Mouse (Mus musculus) 3134 (cell line): ENCODE results near the gene Uck1.

Experiments
- DNase-seq: peaks from one replicate; pipeline ENCODE4 v3.0.0-alpha.2; 2011; ENCODE audit warnings: low spot score; ENCODE audit not compliant: insufficient read length; ENCODE audit errors: extremely low read depth

Uck1 gene

DNA sequence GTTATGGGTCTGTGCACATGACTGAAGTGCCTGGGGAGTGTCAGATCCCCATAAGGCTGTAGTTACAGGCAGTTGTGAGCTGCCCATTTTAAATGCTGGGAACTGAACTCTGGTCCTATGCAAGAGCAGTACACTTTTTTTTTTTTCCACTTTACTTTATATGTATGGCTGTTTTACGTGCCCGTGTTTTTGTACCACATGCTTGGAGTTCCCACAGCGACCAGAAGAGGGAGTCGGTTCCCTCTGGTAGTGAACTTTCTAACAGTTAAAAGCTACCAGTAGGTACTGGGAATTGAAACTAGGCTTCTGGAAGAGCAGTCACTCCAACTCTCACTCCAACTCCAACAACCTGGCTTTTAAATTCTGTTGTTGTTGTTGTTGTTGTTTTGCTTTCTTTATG is 676 bp upstream of the Uck1 start:
- DNase-seq = no peak

DNA sequence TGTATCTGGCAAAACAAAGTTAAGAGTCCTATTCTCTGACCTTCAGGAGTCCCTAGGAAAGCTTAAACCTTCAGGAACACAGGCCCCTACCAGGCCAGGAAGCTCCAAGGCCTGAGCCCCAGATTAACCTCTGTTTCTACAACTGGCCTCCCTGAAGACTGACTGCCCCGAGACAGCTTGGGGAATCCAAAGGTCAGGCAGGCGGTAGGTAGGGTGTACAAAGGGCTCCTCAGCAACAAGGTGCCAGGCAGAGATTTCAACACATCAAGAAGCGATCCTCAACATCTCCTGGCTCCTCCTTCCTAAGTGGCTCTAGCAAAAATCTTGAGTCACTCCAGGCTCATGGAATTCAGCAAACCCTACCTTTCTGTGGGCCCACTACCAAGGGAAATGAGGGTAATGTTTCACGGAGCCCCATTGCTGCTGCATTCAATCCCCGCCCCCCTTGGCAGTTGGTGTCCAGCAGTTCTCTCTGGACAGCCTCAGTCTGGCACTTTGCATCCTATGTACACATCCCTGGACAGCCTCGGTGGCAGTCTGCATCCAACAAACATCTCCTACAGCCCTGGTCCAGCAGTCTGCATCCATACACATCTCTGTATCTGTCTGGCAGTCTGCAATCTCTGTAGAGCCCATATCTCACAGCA is 949 bp downstream of the Uck1 start:
- no peak for DNase-seq

DNA sequence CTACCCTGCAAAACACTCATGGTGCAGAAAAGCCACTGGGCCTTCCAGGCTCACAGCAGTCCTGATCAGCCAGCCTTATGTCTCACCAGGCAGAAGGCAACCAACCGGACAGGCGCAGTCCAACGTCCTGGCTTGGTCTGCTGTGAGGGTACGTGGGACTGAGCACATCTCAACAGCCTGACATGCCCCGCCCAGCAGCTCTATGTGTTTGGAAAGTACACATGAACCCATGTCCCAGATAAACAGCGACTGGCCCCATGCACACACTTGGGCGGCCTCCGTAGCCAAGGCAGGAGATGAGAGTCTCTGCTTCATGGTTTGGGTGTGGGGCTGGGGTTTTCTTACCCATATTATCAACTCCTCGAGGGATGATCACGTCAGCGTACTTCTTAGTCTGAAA is 3.7 kb downstream of the Uck1 start:
- DNase-seq = no peak

DNA sequence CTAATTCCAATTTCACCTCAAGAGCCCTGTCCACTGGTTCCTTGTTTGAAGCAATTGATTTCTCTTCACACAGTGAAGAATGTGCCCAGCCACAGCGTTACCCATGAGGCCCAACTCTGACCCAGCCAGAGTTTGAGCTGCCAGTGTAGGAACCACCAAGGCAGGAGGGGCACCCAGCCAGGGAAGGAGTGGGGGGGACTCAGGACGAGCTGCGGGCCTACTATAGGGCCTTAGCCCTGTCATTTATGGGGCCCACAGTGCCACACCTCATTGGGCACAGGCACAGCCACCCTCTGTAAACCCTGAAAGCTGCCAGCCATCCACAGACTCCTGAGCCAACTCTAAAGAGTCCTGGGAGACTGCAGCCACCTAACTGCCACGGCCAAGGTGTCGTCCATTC is 5.4 kb downstream of the Uck1 start:
- DNase-seq = no peak

DNA sequence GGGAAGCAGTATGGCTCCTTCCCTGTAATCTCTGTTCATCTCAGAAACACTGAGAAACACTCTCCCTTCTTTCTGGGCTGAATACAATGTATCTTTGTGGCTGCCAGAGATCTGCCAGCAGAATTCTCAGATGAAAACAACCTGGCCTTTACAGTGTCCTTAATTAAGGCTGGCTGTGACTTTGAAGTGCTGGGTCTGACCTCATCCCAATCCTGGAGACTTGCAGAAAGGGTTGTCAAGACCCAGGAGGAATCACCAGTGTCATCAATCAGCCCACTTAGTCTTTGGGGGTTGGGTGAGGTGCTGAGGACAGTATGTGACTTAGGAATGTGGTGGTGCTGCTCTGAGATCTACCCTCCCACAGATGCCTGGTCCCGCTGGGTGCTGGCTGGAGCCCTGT is 6.6 kb downstream of the Uck1 start:
- no peak for DNase-seq

DNA sequence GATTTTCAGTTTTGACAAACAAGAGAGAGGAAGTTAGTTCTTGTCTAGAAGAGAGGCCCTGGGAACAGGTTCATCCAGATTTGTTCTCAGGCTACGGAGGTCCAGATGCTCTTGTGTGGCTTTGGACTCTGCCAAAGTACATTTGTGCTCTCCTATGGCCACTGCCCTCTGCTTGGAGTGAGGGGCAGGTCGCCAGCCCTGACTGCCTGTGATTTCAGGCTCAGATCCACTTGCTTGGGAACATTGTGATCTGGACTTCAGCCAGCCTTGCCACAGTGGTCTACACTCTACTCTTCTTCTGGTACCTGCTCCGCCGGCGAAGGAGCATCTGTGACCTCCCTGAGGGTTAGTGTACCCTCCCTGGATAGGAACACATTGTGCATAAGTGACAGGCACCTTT is 7.3 kb downstream of the Uck1 start:
- DNase-seq = no peak

DNA sequence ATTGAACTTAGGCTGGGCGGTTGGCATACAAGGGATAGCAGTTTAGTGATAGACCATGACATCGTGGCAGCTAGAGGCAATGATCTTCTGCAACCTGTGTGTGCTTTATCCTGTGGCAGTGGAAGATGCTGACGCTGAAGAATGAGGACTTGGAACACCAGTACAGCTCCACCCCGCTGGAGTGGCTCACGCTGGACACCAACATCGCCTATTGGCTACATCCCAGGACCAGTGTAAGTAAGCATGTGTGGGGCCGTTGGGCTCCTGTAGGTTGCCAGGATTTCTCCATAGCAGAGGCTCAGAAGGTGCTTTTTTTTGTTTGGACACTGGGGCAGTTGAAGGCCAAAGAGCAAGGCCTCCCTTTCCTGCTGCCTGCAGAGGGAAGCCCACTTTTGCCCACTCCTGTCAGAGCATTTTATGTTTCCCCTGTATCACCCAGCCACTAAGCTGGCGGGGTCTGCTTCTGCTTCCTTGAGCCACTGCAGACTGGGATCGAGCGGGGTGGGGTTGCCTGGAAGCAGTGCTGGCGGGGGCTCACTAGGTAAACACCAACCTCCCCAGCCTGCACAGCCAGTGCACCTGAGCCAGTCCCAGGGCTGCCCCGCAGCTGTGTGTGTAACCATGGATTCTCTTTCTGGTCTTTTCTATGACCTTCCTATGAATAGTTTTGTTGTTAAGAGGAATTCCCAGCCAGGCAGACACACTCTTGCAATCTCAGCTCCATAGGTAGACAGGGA is 8.0 kb downstream of the Uck1 start:
- DNase-seq = no peak

DNA sequence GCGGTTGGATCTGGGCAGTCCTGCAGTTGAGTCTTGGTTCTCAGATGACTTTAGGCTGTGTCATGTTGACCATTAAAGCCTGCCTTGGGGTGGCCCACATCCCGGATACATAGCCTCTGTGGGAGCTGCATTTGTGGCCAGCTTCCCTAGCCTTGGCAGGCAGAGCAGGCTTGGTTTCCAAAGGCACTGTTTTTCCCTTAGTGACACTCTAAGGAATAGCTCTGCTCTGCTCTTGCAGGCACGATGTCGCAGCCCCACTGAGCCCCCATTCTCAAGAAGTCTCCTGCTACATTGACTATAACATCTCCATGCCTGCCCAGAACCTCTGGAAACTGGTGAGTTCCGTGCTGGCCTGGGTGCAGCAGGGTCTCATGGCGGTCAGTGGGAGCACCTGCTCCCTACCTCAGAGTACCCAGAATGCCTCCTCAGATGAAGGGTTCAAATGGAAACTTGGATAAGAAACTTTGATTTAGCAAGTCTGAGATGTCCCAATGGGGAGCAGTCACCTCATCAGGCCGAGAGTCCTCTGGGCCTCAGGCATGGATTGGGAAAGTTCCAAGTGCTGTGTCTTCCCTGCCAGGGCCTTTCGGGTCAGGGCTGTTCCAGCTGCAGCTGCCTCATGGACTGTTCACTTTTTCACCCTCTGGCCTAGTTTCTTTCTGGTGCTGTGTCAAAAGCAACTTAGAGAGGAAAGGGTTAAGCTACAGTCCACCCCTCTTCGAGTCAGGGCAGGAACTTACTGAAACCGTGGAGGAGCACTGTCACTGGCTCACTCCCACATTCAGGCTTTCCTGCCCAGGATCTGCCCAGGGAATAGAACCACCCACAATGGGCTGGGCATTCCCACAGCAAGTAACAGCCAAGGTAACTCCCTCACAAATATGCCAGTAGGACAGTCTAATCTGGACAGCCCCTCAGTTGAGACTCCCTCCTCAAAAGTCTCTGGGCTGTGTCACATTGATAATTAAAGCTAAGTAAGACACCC is 11.3 kb downstream of the Uck1 start:
- DNase-seq = no peak

DNA sequence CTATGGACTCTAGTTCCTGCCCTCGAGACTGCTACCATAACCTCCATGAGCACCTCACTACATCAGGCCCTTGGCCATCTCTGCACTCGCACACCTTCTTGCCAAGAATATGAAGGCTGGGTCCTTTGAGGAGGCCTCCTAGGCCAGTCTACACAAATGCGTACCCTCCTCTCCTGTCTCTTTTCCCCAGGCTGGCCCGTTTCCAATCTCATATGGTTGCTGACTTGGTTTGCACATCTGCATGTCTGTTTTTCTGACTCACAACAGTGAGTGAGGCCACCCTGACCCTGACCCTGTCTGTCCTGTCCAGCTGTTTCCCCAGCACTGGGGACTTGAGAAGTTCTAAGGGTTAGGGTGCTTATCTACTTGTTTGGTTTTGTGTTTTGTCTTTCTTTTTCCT is 13.2 kb downstream of the Uck1 start:
- no peak for DNase-seq

DNA sequence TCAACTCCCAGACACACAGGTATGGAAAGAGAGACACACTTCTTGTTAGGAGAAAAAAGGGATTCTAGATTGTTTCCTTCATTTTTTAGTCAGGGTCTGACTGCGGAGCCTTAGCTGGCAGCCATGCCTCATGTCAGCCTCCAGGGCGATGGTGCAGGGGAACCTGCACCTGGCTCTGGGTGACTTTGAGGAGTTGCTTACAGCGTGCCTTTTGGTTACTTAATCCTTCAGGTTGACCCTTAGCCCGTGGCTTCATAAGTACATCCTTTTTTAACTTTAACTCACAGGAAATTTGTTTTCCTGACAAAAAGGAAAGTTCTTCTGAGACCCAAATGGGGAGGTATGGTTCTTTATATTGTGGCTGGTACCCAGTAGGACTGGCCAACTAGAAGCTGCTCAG is 17.0 kb downstream of the Uck1 start:
- DNase-seq = no peak

DNA sequence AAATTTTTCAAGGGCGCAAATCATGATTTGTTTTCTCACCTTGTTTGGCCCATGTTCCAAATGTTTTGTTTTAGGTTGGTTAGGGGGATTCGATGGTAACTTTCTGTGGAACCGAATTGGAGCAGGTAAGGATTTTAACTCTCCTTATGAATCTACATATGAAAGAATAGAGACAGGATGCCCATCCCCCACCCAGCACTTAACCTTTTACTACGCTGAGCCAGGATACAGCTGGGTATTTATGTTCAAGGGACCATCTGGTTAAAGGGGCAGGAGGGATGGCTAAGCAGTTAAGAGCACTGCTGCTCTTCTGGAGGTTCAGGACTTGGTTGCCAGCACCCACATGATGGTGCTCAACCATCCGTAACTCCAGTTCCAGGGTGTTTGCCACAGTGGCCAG is 19.4 kb downstream of the Uck1 start:
- no peak for DNase-seq

DNA sequence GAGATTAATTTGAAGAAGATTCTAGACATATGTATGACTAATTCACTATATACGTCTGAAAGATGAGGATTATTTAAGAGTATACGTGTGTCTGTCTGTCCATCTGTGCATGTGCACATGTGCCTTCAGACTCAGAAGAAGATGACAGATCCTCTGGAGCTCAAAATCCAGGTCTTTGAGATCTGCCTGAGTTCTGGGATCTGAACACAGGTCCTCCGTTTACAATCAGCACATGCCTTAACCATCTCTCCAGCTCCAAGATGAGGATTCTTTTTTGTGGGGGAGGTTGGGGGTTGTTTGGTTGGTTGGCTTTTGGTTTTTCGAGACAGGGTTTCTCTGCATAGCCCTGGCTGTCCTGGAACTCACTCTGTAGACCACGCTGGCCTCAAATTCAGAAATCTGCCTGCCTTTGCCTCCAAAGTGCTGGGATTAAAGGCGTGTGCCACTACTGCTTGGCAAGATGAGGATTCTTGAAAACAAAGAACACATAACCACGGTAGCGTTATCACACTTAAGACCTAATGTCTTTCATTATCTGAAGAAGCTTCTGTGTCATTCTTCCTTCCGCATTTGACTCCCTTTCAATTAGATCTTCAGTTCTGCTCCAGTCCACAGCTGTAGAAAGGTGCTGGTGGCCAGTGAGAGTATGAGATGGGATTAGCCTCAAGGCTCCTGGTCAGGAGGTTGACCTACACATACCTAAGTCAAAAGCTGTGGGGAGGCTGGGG is 21.1 kb downstream of the Uck1 start:
- no peak for DNase-seq

DNA sequence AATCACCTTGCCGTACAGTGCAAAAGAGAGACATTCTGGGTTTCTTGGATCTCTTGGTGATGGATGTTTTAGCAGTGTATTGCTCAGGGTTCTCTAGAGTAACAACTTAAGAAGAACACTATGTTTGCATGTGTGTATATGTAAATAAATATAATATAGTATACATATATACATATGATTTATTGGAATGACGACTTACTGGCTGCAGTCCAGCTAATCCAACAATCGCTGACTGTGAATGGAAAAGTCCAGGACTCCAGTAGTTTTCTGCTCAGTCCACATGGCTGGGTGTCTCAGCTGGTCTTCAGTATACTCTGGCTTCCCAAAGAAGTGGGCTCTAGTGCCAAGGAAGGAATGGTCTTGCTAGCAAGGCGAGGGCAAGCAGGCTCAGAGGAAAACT is 22.4 kb downstream of the Uck1 start:
- no peak for DNase-seq

DNA sequence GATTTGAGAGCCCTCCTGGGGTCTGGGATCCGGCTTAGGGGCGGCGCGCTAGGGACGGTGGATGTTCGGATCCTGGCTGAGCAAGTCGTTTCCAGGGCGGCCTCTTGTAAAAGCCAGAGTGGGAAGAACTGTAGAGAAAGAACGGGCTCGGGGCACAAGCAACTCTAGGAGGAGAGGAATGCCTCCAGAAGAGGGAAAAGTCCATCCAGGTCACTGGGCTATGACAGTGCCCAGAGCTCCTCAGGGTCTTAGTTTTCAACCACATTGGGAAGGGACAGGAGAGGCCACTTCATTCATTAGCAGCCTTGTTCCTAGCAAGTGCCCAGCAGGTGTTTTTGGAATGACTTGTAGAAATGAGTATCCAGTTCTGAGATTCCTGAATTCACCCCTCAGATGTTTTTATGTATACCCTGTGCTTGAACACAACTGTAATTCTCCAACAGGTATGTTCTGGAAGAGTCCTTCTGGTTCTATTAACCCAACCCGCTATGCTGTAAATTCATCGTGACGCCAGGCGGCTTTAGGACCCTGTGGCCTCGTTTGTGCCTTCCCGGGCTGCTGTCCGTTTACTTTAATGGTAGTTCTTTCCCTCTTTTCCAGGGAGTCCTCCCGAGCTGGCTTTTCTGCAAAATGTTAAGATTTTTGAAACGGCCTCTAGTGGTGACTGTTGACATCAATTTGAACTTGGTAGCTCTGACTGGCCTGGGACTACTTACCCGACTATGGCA is 23.0 kb downstream of the Uck1 start:
- peak; percentile 60 for DNase-seq

DNA sequence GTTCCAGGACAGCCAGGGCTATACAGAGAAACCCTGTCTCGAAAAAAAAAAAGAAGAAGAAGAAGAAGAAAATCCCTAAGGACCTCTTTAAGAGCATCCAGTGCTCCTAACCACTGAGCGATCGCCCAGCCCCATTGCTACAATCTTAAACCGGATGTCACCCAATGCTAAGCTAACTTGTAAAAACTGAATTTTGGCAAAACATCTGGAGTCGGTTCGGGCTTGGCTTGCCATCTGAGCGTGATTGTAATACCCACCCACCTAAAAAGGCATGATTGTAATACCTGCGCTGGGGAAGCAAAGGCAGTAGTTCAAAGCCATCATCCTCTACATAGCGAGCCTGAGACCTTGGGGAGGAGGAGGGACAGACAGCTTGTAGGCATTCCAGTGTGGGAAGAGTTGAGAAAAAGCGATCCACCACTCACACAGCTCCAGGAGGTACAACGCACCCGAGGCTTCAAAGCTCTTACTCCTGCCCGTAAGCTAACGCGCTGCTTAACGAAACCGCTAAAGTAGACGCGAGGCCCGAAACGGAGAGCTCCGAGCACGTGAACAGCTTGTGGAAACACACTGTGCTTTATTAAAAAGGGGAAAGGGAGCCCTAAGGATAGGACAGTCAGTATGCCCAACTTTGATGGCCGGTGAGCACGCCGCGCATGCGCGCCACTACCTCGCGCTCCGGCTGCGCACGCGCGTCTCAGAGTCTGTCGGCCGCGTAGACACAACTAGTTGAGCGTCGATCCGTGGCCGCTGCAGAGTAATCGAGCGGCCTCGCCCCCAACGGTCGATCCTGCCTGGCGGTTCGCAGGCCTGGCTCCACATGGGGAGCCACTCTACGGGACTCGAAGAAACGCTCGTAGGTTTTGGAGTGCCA is 23.8 kb downstream of the Uck1 start, which contains the start of gene Pomt1:
Gene Pomt1, plus strand, starts transcription at position 705 of the 874 bp plus-strand sequence.
- DNase-seq = peak; percentile 93

DNA sequence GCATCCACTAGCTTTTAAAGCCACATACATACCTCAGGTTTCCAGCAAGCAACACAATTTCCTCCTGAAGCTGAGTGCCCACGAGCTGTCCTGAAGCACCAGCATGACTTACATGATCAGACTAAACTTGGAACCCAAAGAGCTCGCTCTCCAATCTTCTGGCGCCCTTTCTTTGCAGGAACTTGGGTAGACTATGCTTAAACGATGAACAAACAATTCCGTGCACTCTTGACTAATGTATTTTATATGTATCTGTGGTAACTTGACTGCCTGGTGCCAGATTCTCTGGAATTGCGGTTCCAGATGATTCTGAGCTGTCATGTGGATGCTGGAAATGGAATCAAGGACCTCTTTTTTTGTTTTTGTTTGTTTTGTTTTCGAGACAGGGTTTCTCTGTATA is 24.5 kb downstream of the Uck1 start:
- DNase-seq = no peak

DNA sequence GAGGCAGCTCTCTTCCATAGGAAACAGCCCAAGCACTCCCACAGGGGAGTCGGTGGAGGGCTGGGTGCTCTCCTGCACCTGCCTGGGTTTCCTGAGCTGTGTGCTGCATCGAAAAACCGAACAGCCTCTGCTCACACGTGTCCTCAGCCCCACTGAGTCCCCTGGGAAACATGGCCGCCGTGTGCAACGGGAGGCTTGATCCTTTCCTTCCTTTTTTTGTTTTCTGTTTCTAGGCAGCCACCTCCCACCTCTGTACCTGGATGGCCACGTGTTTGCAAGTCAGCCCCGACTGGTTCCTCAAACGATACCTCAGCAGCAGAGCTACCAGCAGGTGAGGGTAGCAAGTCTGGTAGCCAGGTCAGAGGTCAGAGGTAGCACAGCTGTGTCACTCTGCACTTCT is 37.9 kb downstream of the Uck1 start:
- DNase-seq = no peak

DNA sequence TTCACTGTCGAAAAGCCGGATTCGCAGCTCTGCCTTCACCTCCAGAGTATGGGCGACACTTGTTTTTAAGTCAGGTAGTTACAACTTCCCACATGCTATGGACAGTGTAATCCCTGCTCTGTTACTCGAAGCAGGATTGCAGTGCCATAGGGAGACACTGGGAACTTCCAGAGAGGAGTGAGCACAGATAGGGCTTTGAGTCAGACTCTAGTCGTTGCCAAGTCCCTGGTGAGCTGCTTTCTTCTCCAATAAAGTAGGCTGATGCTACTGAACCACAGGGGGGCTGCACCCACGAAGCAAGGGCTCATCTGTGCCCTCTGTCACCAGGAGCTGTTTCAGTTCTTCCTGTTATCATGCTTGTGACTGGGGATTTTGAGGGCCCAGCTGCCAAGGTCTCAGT is 38.4 kb downstream of the Uck1 start:
- DNase-seq = no peak

DNA sequence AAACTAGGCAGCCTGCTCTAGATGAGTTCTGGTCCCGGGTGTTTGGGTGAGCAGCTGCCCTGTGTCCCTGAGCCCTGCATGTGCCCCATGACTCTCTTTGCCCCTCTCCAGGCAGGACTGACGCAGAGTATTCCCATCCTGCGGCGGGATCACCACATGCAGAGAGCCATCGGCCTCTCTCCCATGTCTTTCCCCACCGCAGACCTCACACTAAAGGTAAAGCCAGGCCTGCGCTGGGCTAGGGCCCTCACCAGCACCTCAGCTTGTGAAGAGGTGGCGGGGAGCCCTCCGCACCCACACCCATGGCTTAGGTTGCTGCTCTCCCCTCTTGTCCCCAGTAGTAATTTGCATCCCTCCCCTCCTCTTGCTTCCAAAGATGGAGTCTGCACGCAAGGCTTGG is 39.0 kb downstream of the Uck1 start:
- no peak for DNase-seq
